Mouse (Mus musculus) heart, adult 2 months (tissue): ENCODE measurements at regions not wholly inside any gene's neighbourhood (a gene's known extent, or its start where the extent isn't known, plus 50 kb on each side); places are given as distances from the start of the nearest gene placed in this dataset.

Source experiments
- DNase-seq, 2 experiments: peaks; one replicate each; pipeline ENCODE4 v3.0.0; 2021
- H3K27ac ChIP-seq: fragments of 200-600 bp; 2 replicates; pipeline ENCODE4 v1.8.1; 2022
- H3K27me3 ChIP-seq: fragments of 200-500 bp; 2 replicates; pipeline ENCODE4 v1.6.1; 2012; ENCODE audit warnings: mild to moderate bottlenecking, low read length, inconsistent platforms, mixed read lengths; ENCODE audit not compliant: control insufficient read depth, insufficient read depth
- H3K36me3 ChIP-seq: fragments of 200-500 bp; 2 replicates; pipeline ENCODE4 v1.6.1; 2012; ENCODE audit warnings: low read length, inconsistent platforms; ENCODE audit not compliant: control insufficient read depth, insufficient read depth
- H3K4me1 ChIP-seq: fragments of 200-500 bp; 2 replicates; pipeline ENCODE4 v1.6.1; 2011; ENCODE audit warnings: low read length; ENCODE audit not compliant: control insufficient read depth, insufficient read depth
- H3K4me3 ChIP-seq: fragments of 200-600 bp; 2 replicates; pipeline ENCODE4 v1.8.1; 2022
- H3K79me2 ChIP-seq: fragments of 200-500 bp; replicated peaks from 2 replicates; pipeline ENCODE4 v1.6.1; 2012; ENCODE audit warnings: mild to moderate bottlenecking, inconsistent platforms, low read length, moderate library complexity, mixed read lengths; ENCODE audit not compliant: control insufficient read depth, insufficient read depth
- H3K9ac ChIP-seq: fragments of 200-500 bp; 2 replicates; pipeline ENCODE4 v1.6.1; 2012; ENCODE audit warnings: low read depth, mild to moderate bottlenecking, control low read depth, inconsistent platforms, low read length, mixed read lengths
- CTCF ChIP-seq: fragments of 200-600 bp; IDR thresholded peaks from 2 replicates; pipeline ENCODE4 v1.8.1; 2022; ENCODE audit warnings: antibody characterized with exemption, mild to moderate bottlenecking, moderate library complexity
- EP300 ChIP-seq: fragments of 200-500 bp; IDR thresholded peaks from 2 replicates; pipeline ENCODE4 v1.6.1; 2011; ENCODE audit warnings: low read depth, low read length, control low read depth; ENCODE audit not compliant: insufficient read depth
- POLR2A ChIP-seq: fragments of 200-500 bp; IDR thresholded peaks from 2 replicates; pipeline ENCODE4 v1.6.1; 2011; ENCODE audit warnings: mild to moderate bottlenecking, low read depth, low read length, control low read depth; ENCODE audit not compliant: insufficient read depth
- WGBS: fragments of 180-500 bp; shearing (Covaris S2); methylation state at CpG from one replicate; pipeline ENCODE4 v1.1.7; 2018; 5-methylcytosine and 5-hydroxymethylcytosine counted together
- intact Hi-C: fragments of 180-260 bp; cut with DNase I; formaldehyde crosslinking; loops from one replicate; pipeline ENCODE4 v1.15.1; 2025

DNA sequence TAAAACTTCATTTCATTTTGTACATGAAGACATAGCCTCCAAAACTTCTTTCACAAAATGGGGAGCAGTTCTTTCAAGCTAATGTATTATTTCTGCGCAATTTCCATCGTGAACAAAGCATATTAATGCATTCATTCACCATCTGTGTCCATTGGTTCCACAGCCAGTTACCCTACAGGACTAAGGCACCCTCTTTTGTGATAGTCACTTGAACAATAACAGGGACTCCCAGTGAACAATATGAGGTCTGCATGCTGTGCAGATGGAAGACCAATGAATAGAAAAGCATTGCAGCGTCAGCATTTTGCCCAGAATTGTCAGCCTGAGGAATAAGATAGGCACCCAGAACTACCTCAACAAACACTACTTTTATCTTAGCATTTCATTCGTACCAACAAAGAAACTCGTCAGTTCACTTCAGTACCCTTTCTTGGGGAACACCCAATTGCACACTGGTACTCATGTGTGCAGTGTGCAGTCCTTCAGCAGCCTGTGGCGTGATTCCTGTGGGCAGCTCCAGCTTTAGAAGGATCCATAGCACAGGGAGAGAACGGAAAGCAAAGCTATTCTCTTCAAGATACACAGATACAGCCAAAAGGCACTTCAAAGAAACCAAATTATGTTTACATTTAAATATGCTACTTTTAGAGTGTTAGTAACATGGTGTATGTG is 476.2 kb upstream of the Nr3c2 start:
- Histone ChIP-seq H3K27ac (no peak overlapping the region), H3K36me3 (no peaks in the 10 kb centered on the region), H3K27me3 (no peaks in the 10 kb centered on the region), H3K4me3 (no peak overlapping the region), H3K4me1 (no peaks in the 10 kb centered on the region), H3K79me2 (no peaks in the 10 kb centered on the region), H3K9ac (no peak overlapping the region)
- DNase-seq: no peak
- intact Hi-C loops: no loop called here
- WGBS: 85% methylated on average over 7 of the region's 7 CpGs
- TF ChIP-seq POLR2A: no peak
- TF ChIP-seq EP300: no peak
- no peak for TF ChIP-seq CTCF

DNA sequence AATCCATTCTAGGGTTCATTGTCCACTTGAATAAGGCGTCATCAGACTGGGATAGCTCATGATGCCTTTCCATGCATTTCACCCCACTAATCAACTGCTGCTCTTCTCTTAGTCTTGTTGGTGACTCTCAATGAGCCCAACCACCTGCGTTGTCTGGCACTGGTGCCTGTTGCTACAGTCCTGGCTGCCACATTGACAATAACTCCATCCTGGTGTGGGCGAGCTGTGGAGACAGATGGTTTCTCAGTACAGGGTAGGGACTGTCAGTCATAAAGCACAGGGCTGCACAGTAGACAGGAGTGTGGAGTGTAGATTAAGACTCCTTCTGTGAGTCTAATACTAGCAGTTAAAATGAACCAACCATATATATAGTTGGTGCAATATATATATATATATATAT is 469.4 kb upstream of the Nr3c2 start:
- Histone ChIP-seq H3K27me3 (no peaks in the 10 kb centered on the region), H3K4me1 (no peaks in the 10 kb centered on the region), H3K79me2 (no peaks in the 10 kb centered on the region), H3K27ac (no peak overlapping the region), H3K4me3 (no peak overlapping the region), H3K9ac (no peak overlapping the region), H3K36me3 (no peaks in the 10 kb centered on the region)
- DNase-seq: no peak
- intact Hi-C loops: no loop called here
- TF ChIP-seq CTCF (no peak), EP300 (no peak), POLR2A (no peak)
- WGBS: 76% methylated on average over 3 of the region's 3 CpGs

DNA sequence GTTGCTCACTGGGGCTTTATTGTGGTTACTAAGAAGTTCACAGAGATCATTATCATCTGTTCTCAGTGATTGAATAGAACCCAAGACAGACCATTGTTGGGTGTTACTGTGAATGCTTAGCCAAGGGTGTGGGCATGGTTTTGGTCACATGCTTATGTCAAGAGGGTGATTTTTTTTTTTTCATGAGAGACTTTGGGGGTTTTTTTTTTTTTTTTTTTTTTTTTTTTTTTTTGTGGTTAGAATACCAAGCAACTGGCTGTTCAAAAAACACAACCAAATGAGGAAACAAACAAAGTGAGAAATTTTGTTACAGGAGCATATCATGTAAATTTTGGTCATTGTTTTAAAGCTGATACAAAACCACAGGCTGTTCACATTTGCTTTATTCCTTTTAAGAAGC is 466.4 kb upstream of the Nr3c2 start:
- Histone ChIP-seq H3K36me3 (no peaks in the 10 kb centered on the region), H3K4me1 (no peaks in the 10 kb centered on the region), H3K79me2 (no peaks in the 10 kb centered on the region), H3K4me3 (no peak overlapping the region), H3K9ac (no peak overlapping the region), H3K27me3 (no peaks in the 10 kb centered on the region), H3K27ac (no peak overlapping the region)
- intact Hi-C loops: no loop called here
- no peak for DNase-seq
- TF ChIP-seq EP300: no peak

DNA sequence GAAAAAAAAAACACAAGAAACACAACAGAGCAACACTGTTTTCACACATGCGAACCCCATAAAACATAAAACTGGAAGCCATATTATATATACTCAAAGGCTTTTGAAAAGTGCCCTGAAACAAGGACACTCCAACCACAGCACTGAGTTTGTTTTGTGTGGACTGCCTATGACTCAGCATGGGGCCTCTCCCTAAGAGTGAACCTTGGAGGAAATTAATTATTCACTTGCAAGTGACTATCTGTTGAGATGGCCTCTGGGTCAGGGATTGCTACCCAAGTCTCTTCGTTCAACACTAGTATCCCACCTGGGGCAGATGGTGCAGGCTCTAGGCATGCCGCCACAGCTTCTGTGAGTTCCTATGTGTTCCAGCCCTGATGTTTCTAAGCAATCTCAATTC is 461.3 kb upstream of the Nr3c2 start:
- intact Hi-C loops: no loop called here
- H3K4me1 ChIP-seq: no peaks in the 10 kb centered on the region
- no peak for DNase-seq
- no peak overlapping the region for H3K4me3 ChIP-seq
- H3K79me2 ChIP-seq: no peaks in the 10 kb centered on the region
- TF ChIP-seq EP300: no peak
- TF ChIP-seq CTCF: no peak
- TF ChIP-seq POLR2A: no peak
- no peaks in the 10 kb centered on the region for H3K36me3 ChIP-seq
- H3K27ac ChIP-seq: no peak overlapping the region
- no peaks in the 10 kb centered on the region for H3K27me3 ChIP-seq
- WGBS: 88% methylated on average over 3 of the region's 3 CpGs
- no peak overlapping the region for H3K9ac ChIP-seq

DNA sequence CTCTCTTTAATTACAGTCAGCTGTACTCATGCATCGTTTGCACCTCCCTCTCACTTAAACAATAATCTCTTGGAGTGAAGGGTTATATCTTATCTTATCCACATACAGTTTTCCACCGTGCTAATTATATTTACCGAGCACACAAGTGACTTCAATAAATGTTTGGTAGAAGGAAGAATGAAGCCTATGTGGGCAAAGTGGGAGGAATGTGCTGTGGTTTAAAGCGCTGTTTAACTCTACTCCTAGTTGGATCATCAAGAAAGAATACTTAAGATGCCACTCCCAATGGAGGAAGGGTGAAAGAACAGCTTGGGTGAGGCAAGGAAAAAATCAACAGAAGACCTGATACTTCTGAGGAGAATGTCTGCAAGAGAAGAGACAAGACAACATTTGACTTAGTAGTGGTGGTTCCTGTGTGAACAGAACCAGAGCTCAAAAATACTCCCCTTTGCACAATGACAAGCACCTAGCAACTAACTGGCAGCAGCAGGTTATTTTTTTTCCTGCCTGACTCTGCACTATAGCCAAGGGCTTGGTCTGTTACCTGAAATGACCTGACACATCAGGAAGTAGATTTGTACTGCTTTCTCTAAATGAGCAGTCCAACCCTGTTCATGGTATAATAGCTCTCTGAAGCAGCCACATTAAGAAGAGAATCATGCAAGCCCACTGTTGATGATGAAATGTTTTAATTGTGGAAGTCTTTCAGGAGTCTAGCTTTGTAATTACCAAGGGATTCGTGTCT is 424.6 kb upstream of the Nr3c2 start:
- no peak for DNase-seq
- no peak overlapping the region for H3K4me3 ChIP-seq
- intact Hi-C loops: no loop called here
- H3K4me1 ChIP-seq: no peaks in the 10 kb centered on the region
- no peaks in the 10 kb centered on the region; the same call in 1 of the 2 replicates for H3K36me3 ChIP-seq
- TF ChIP-seq CTCF: no peak
- TF ChIP-seq POLR2A: no peak
- no peak for TF ChIP-seq EP300
- no peaks in the 10 kb centered on the region for H3K79me2 ChIP-seq
- no peaks in the 10 kb centered on the region for H3K27me3 ChIP-seq
- 41% methylated on average over 5 of the region's 5 CpGs for WGBS
- no peak overlapping the region for H3K27ac ChIP-seq
- no peak overlapping the region for H3K9ac ChIP-seq

DNA sequence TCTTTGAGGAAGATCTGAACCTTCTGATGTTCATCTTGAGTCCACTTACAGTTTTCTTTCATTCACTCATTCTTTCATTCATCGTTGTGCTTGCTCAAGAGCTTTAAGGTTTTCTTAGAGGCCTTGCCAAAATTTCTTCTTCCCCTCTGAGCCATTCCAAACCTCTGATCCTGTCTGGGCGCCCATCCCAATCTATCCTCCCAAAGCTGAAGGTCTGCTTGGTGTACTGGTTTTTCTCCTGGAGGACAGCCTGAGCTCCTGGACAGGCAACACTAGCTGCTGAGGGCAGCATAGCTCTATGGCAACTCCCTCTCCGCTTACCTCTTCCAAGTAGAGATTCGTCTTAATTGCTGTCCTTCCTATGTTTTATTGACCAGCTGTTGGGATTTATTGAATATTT is 420.3 kb upstream of the Nr3c2 start:
- WGBS: 68% methylated on average over 4 of the region's 4 CpGs

More for the DNA sequence above, 420.3 kb upstream of the Nr3c2 start:
- H3K36me3 ChIP-seq: no peaks in the 10 kb centered on the region; the same call in 1 of the 2 replicates
- no peaks in the 10 kb centered on the region for H3K27me3 ChIP-seq
- intact Hi-C loops: no loop called here
- no peaks in the 10 kb centered on the region for H3K79me2 ChIP-seq
- H3K4me3 ChIP-seq: no peak overlapping the region
- no peak overlapping the region for H3K9ac ChIP-seq
- H3K4me1 ChIP-seq: no peaks in the 10 kb centered on the region
- DNase-seq: no peak
- TF ChIP-seq POLR2A: no peak
- TF ChIP-seq EP300: no peak
- no peak for TF ChIP-seq CTCF
- no peak overlapping the region for H3K27ac ChIP-seq
